Mouse (Mus musculus): ENCODE measurements around the gene Gm19684.
"Not testable (repeated sequence)": the region's sequence is repeated elsewhere in the genome, so short reads cannot be mapped to it uniquely, and the experiment has no call there.

- TF ChIP-seq CTCF (IDR thresholded peaks at IDR 0.05; ENCODE audit: low read depth); EP300 (optimal IDR thresholded peaks at IDR 0.05): not testable (repeated sequence)
Measured at GRCm38 (mm10) chr17:36148468-36148867, 27.0 kb downstream of the Gm19684 start.
